Comparison of ENCODE assay signal across 8 mouse cellular contexts in genomic region chr2:144164986-144165821, GRCm38 (mm10).
DNase-seq lines count a peak whose midpoint lies in the region; ATAC-seq lines count a peak whose summit lies in the region.

No protein-coding gene starts in this region.

- peak overlapping the region; percentile 65 for H3K4me3 ChIP-seq in intestine, embryonic 15.5 days (replicated peaks)

- WGBS in intestine, embryonic 15.5 days: under 1% methylated on average over 36 of the region's 37 CpGs

- peak overlapping the region; percentile 90 for H3K9ac ChIP-seq in intestine, embryonic 15.5 days

- H3K36me3 ChIP-seq in intestine, embryonic 15.5 days: no peaks in the 10 kb centered on the region

- no peaks in the 10 kb centered on the region for H3K9me3 ChIP-seq in intestine, embryonic 15.5 days

- peak; percentile 85 for ATAC-seq in intestine, embryonic 15.5 days

- intact Hi-C loops in left cerebral cortex, postnatal 36 days (cut with DNase I): loop anchor here (10.0 kb wide), 2 partner anchors 120 to 150 kb away; partner anchors contain the start of gene Rrbp1

- H3K4me2 ChIP-seq in intestine, embryonic 15.5 days (replicated peaks): peak overlapping the region; percentile 73

- no peaks in the 10 kb centered on the region for H3K27me3 ChIP-seq in intestine, embryonic 15.5 days (replicated peaks)

- H3K4me1 ChIP-seq in intestine, embryonic 15.5 days (replicated peaks): peaks cover 45% of the 10 kb centered on the region

- peak; percentile 90 to 97 for DNase-seq in adrenal gland, adult (ENCODE audit: inconsistent age in 2 of 2, low spot score in 1 of 2)
- DNase-seq in embryo, embryonic 11 days: peak; percentile 83
- DNase-seq in gastrocnemius, postnatal 4 days (ENCODE audit: low spot score in 2 of 2): peak; percentile 72 to 87
- DNase-seq in left cerebral cortex, postnatal 36 days (ENCODE audit: low spot score in 2 of 2): peak; percentile 85 to 88
- peak; percentile 69 for DNase-seq in mesoderm, embryonic 11.5 days (ENCODE audit: low read depth, low spot score)
- DNase-seq in right cerebral cortex, postnatal 25 days: peak; percentile 77
- DNase-seq in urinary bladder, postnatal 36 days (ENCODE audit: low spot score in 2 of 2): peak; percentile 75 to 79

- peak overlapping the region; percentile 99 for H3K27ac ChIP-seq in intestine, embryonic 15.5 days

Comparison
In these comparisons a context has a peak if more than half of its experiments do, and no peak if none do; other contexts are left out.
1. Peak in every context shown above with its lines: DNase-seq, ATAC-seq, H3K4me3 ChIP-seq and H3K27ac ChIP-seq.